Mouse (Mus musculus): ENCODE data around the gene Spop.
A peak's percentile ranks its signal among the peaks of the same experiment; 100 is the strongest.

The Spop gene

GRCm38 (mm10) chr11:95417341-95417740, 3.5 kb downstream of the Spop start:
- DNase-seq (ENCODE audit: low spot score), result no peak

DNA sequence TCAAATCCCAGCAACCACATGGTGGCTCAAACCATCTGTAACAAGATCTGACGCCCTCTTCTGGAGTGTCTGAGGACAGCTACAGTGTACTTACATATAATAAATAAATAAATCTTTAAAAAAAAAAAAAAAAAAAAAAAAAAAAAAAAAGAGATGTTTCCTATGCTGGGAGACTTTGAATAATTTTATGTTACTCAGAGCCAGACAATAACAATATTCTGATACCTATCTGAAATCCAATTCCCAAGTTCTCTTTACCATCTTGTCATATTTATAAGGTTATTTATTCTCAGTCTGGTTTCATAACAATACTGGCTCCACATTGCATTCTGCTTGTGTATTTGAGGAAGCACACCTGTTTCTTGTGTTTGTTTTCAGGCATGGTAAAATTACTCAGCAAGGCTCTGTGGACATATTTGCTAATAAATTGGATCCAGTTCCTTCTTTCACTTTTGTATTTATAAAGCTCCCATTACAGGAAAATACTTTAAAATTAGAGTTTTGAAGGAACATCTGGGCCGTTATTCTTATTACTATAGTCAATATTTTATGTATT, 7.1 kb downstream of the Spop start:
- no peak for DNase-seq (ENCODE audit: low spot score)

- DNase-seq (ENCODE audit: low spot score), result no peak
These were observed 9.6 kb downstream of the Spop start for GRCm38 (mm10) chr11:95423505-95423904.

GRCm38 (mm10) chr11:95431344-95431743, 17.5 kb downstream of the Spop start:
- no peak for DNase-seq (ENCODE audit: low spot score)

- DNase-seq (ENCODE audit: low spot score), result peak; percentile 32
These were observed 18.3 kb downstream of the Spop start for GRCm38 (mm10) chr11:95432194-95432593.

GRCm38 (mm10) chr11:95445371-95445770, 31.5 kb downstream of the Spop start:
- DNase-seq (ENCODE audit: low spot score), result no peak

- no peak for DNase-seq (ENCODE audit: low spot score)
These were observed 32.9 kb downstream of the Spop start for GRCm38 (mm10) chr11:95446580-95447305.

GRCm38 (mm10) chr11:95448346-95448745, 34.5 kb downstream of the Spop start:
- no peak for DNase-seq (ENCODE audit: low spot score)

GRCm38 (mm10) chr11:95455331-95455730, 41.5 kb downstream of the Spop start:
- DNase-seq (ENCODE audit: low spot score), result no peak

DNA sequence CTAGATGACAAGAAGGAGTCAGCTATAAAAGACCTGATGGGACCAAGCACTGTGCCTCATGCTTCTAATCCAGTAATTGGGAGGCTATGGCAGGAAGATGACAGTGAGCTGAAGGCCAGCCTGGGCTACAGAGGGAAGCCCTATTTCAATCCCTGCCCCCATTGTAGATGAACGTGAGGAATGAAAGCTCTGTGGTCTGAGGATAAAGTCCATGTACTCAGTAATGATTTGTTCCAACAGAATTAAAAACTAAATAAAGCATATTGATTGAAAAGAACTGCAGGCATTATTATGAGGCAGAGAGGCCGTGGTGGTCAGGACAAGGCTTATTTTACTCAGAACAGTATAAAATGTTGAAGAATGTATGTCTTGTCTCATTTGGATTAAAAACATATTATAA, 47.0 kb downstream of the Spop start:
- DNase-seq (ENCODE audit: low spot score), result no peak

DNA sequence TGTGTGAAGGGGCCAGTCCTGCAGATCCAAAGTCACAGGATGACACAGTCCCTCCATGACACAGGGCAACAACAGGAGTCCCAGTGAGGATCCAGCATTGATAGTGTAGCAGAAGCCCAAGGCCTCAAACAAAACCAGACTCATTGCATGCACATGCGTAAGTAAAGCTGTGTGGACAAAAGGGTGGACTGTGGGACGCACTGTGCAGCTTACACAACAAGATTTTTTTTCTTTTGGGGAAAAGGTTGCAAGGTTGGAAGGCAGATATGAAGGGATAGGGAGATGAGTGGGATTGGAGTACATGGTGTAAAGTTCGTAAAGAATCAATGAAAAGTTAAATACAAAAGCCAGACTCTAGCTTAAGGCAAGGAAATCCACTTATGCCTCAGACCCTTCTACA, 48.3 kb downstream of the Spop start:
- no peak for DNase-seq (ENCODE audit: low spot score)

- DNase-seq (ENCODE audit: low spot score), result peak; percentile 6
These were observed 53.9 kb downstream of the Spop start for GRCm38 (mm10) chr11:95467731-95468130.

- DNase-seq (ENCODE audit: low spot score), result no peak
These were observed 59.1 kb downstream of the Spop start for GRCm38 (mm10) chr11:95472942-95473341.

- no peak for DNase-seq (ENCODE audit: low spot score)
These were observed 59.6 kb downstream of the Spop start for GRCm38 (mm10) chr11:95473456-95473855.

GRCm38 (mm10) chr11:95476323-95476722, 62.4 kb downstream of the Spop start:
- DNase-seq (ENCODE audit: low spot score), result no peak

DNA sequence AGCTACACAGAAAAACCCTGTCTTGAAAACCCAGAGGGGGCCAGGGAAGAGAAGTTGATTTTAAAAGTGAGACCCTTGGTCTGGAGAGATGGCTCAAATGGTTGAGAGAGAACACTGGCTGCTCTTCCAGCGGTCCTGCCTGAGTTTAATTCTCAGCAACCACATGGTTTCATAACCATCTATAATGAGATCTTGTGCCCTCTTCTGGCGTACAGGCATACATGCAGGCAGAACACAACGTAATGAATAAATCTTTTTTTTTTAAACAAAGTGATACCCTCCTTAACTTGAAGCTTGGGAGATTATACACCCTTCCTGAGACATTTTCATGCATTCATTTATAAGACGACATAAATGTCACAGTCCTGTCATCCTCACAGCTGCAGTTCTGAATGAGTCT, 65.6 kb downstream of the Spop start:
- no peak for DNase-seq (ENCODE audit: low spot score)

DNA sequence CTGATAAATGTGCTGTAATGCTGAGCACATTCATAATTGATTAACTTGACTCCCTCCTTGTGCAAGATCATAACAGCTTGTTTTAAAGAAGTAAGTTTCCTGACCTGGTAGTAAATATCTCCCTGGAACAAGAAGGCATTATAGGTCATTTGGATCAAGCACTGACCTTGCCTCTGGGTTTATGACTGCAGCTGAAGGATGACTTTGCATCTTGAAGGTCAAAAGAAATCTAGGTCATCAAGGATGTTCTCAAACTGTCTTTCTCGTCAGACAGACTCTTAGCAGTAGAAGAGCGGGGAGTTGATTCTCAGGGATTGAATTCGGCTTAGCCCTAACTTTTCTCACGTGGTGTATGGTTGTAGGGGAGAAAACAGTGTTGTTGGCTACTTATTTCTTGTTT, 66.8 kb downstream of the Spop start:
- DNase-seq (ENCODE audit: low spot score), result no peak

- no peak for DNase-seq (ENCODE audit: low spot score)
These were observed 71.8 kb downstream of the Spop start for GRCm38 (mm10) chr11:95485634-95486033.

DNA sequence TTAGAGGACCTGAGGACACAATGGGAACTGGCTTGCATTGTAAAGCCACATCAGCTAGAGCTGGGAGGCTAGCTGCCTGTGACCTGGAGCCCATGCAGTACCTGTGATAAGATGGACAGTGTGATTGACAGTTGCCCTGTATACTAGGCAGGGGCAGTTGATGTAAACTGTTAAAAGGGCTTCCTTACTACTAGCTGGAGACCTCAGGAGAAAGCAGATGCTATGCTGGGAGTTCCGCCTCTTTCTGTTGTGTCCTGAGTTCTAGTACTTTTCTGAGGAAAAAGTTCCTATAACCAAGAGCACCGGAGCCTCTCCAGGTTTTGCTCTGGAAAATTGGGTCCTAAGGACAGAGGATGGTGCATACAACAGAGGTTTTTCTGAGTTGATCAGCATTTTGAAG, 73.4 kb downstream of the Spop start:
- no peak for DNase-seq (ENCODE audit: low spot score)

DNA sequence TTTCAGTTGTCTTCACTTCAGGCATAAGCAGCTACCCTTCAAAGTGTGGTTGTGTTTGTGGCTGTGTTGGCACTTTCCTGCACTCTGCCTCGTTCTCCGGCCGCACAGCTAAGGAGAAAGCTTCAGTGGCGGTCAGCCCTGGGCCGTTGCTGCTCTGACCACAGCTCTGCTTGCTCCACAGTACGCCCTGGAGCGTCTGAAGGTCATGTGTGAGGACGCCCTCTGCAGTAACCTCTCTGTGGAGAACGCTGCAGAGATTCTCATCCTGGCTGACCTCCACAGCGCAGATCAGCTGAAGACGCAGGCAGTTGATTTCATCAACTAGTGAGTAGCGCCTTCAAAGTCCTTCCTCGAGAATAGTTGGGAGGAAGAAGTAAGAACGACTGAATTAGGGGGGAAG, 76.2 kb downstream of the Spop start:
- no peak for DNase-seq (ENCODE audit: low spot score)

DNA sequence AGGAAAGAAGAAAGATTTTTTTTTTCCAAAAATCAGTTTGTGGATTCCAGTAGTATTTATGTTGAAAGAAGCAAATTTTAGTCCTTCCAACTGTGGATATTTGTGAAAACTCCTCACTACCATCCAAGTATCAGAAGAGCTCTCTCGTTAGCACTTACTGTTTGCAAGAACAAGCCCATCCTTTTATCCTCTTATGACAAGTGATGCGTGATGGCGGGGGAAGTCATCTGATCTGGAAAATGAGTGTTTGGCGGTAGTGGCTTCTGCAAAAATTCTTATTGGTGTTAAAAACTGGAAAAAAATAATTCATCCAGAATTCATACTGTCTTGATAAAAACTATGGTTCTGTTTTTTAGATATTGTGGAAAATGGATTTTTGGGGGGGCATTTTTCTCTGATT, 78.4 kb downstream of the Spop start:
- no peak for DNase-seq (ENCODE audit: low spot score)

DNA sequence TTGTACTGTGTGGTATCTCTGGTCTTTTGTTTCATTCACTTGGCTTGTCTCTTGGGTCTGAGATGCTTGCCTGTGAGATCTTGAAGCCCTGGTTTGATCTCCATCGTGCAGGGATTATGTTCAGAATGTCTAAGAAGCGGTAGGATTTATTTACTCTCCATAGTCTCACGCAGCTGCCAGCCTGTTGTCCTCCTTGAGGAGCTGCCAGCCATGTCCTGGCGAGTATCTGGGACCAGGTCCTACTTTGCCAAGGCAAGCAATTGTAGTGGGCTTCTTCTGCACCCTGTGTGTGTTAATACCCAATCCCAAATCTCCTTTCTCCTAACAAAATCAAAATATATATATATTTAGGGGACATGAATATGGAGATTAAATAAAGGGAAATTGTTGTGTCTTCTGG, 79.1 kb downstream of the Spop start:
- no peak for DNase-seq (ENCODE audit: low spot score)

GRCm38 (mm10) chr11:95493950-95494349, 80.1 kb downstream of the Spop start:
- DNase-seq (ENCODE audit: low spot score), result no peak

- DNase-seq (ENCODE audit: low spot score), result no peak
These were observed 80.5 kb downstream of the Spop start for GRCm38 (mm10) chr11:95494374-95494773.
